Mouse (Mus musculus) megakaryocyte, embryonic 14.5 days (primary cell): Measurements from ENCODE around the gene Ino80d.

ENCODE experiments used
- FLI1 ChIP-seq: IDR thresholded peaks from 2 replicates; pipeline ENCODE4 v1.6.1; 2012; ENCODE audit warnings: low read length, inconsistent platforms, mixed read lengths
- GATA1 ChIP-seq: IDR thresholded peaks from 3 replicates; pipeline ENCODE4 v1.6.1; 2012; ENCODE audit warnings: mixed read lengths, low read length, inconsistent platforms, borderline replicate concordance

DNA sequence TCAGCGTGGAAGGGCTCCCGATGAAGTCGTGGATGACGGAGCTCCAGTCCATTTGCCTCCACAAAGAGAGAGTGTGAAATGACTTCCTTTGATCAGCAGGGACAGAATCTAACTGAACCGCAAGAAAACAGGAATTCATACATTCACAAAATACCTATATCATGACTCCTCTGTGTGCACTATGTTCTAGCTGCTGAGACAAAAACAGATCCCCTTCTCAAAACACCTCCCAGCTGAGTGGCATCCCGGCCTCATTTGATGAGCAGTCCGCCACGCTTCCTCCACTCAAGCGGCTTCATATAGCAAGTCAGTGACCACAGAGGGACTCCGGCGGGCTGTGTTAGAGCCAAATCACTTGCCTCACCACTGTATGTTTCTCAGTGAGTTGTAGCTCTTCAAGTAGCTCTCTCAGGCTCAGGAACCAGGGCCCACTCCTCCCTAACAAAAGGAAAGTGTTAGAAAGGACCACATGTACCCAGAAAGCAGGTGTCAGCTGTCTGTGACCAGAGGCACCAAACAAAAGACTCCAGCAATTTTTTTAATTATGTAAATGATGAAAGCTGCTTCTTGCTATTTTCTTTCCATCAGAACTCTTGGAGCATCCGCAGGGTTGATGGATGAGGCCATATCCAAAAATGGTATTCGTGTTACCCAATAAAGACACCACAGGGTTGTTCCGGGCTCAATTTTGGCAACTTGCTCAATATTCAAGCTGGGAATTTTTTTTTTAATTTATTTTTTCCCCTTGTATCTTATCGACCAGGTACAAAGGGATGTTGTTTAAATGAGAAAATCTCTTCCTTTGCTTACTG, 181.0 kb downstream of the Ino80d start:
- no peak for TF ChIP-seq GATA1
- no peak for TF ChIP-seq FLI1
